In the genomic region with DNA sequence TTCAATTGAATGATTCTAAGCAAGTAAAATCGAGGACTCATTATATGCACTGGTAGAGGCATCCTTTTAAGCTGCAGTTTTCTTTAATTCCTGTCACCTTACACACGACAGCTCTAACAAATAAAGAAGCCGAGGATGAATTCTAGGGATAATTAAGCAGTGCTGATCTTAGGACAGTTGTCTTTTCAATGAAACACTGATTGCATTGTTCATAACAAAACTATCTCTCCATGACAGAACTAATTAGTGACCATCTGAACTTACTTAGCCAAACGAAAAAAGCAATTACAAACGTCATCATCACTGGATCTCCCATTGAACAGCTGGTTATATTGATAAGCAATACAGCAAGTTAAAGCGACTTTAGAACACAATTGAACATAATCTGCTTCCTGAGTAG, we compare ENCODE assay signal across 18 mouse cellular contexts.
"Had no signal": no experiment of that assay in that cellular context is flagged by ENCODE, and none has a peak within 500 bp of the region (broad histone marks: within the 10 kb centered on the region; RNA-seq: fewer than 3 reads in every experiment).

No protein-coding gene starts in this region.

- H3K9ac ChIP-seq: limb, embryonic 13.5 days; liver, embryonic 12.5 days; liver, embryonic 15.5 days; lung, embryonic 15.5 days; neural tube, embryonic 12.5 days; neural tube, embryonic 15.5 days had no signal

- H3K4me3 ChIP-seq: layer of hippocampus, adult 2 months; limb, embryonic 10.5 days; limb, embryonic 13.5 days; liver, embryonic 12.5 days; liver, embryonic 15.5 days; lung, embryonic 15.5 days; neural tube, embryonic 12.5 days; neural tube, embryonic 15.5 days had no signal

- H3K9me3 ChIP-seq: limb, embryonic 10.5 days; limb, embryonic 13.5 days; liver, embryonic 12.5 days; liver, embryonic 15.5 days; lung, embryonic 15.5 days; neural tube, embryonic 12.5 days; neural tube, embryonic 15.5 days had no signal

- ATAC-seq: liver, embryonic 12.5 days had no signal

- H3K4me2 ChIP-seq: limb, embryonic 13.5 days; liver, embryonic 12.5 days; liver, embryonic 15.5 days; lung, embryonic 15.5 days; neural tube, embryonic 12.5 days; neural tube, embryonic 15.5 days had no signal

- DNase-seq: kidney, adult 18-20 months; kidney, postnatal 25 days; layer of hippocampus, adult 9-11 months; liver; lung, adult 18-20 months; lung, postnatal 10 days; lung, postnatal 36 days; thymus, adult 18-20 months; thymus, postnatal 36 days had no signal

- H3K4me1 ChIP-seq: limb, embryonic 10.5 days; limb, embryonic 13.5 days; liver, embryonic 12.5 days; liver, embryonic 15.5 days; lung, embryonic 15.5 days; neural tube, embryonic 12.5 days; neural tube, embryonic 15.5 days had no signal

- H3K27ac ChIP-seq: kidney, postnatal 0 days; layer of hippocampus, adult 2 months; limb, embryonic 10.5 days; limb, embryonic 13.5 days; liver, embryonic 12.5 days; liver, embryonic 15.5 days; lung, embryonic 15.5 days; neural tube, embryonic 12.5 days; neural tube, embryonic 15.5 days had no signal

- H3K27me3 ChIP-seq: limb, embryonic 13.5 days; liver, embryonic 12.5 days; liver, embryonic 15.5 days; lung, embryonic 15.5 days; neural tube, embryonic 12.5 days; neural tube, embryonic 15.5 days had no signal

- H3K36me3 ChIP-seq: limb, embryonic 10.5 days; limb, embryonic 13.5 days; liver, embryonic 12.5 days; liver, embryonic 15.5 days; lung, embryonic 15.5 days; neural tube, embryonic 12.5 days; neural tube, embryonic 15.5 days had no signal
